Mouse (Mus musculus) limb, embryonic 14.5 days (tissue): Measurements from ENCODE around the gene Fam53b. TPM values are rescaled to one million over a fixed set of nuclear protein-coding genes. Genes with fewer than 3 reads are reported as not detected.
"Not testable (repeated sequence)": the region's sequence is repeated elsewhere in the genome, so short reads cannot be mapped to it uniquely, and the experiment has no call there.

Experiments used
- ATAC-seq: fragments of 200-750 bp; cut with Nextera tagmentation; 2 replicates; pipeline ENCODE4 v1.8.0; 2017; ENCODE audit warnings: low read depth, moderate number of reproducible peaks, moderate TSS enrichment; ENCODE audit not compliant: low FRiP score
- DNase-seq: peaks from one replicate; pipeline ENCODE4 v3.0.0-alpha.2; 2015; ENCODE audit warnings: low spot score
- H3K27ac ChIP-seq: fragments of 300-500 bp; sonication (generic); replicated peaks from 2 replicates; pipeline ENCODE4 v1.5.1; 2014; ENCODE audit warnings: low read depth, mild to moderate bottlenecking, low read length, moderate library complexity, mixed read lengths
- H3K27me3 ChIP-seq: fragments of 300-500 bp; sonication (generic); 2 replicates; pipeline ENCODE4 v1.6.1; 2014; ENCODE audit warnings: low read length, mixed read lengths; ENCODE audit not compliant: control insufficient read depth, insufficient read depth
- H3K36me3 ChIP-seq: fragments of 300-500 bp; sonication (generic); 2 replicates; pipeline ENCODE4 v1.6.1; 2014; ENCODE audit warnings: mild to moderate bottlenecking, low read length, moderate library complexity, mixed read lengths; ENCODE audit not compliant: control insufficient read depth, insufficient read depth
- H3K4me1 ChIP-seq: fragments of 300-500 bp; sonication (generic); 2 replicates; pipeline ENCODE4 v1.6.1; 2014; ENCODE audit warnings: antibody characterized with exemption, low read length, mixed read lengths; ENCODE audit not compliant: control insufficient read depth, insufficient read depth
- H3K4me2 ChIP-seq: fragments of 300-500 bp; sonication (generic); replicated peaks from 2 replicates; pipeline ENCODE4 v1.6.1; 2014; ENCODE audit warnings: low read depth, mild to moderate bottlenecking, low read length, moderate library complexity; ENCODE audit not compliant: severe bottlenecking
- H3K4me3 ChIP-seq: fragments of 300-500 bp; sonication (generic); replicated peaks from 2 replicates; pipeline ENCODE4 v1.5.1; 2014; ENCODE audit warnings: low read length
- H3K9ac ChIP-seq: fragments of 300-500 bp; sonication (generic); 2 replicates; pipeline ENCODE4 v1.6.1; 2014; ENCODE audit warnings: mild to moderate bottlenecking, low read depth, low read length, moderate library complexity; ENCODE audit not compliant: severe bottlenecking
- H3K9me3 ChIP-seq: fragments of 300-500 bp; sonication (generic); 2 replicates; pipeline ENCODE4 v1.6.1; 2016; ENCODE audit warnings: low read length; ENCODE audit not compliant: control insufficient read depth
- POLR2A ChIP-seq: fragments of 200-500 bp; IDR thresholded peaks from 2 replicates; pipeline ENCODE4 v1.8.0; 2012; ENCODE audit warnings: inconsistent platforms, mild to moderate bottlenecking, moderate library complexity, borderline replicate concordance; ENCODE audit not compliant: insufficient read depth, insufficient read length; ENCODE audit errors: extremely low read depth
- WGBS: fragments of 180-500 bp; shearing (Covaris S2); extraction: QIAGEN DNeasy Blood & Tissue Kit; methylation state at CpG from one replicate; pipeline ENCODE4 v1.1.7; 2014; 5-methylcytosine and 5-hydroxymethylcytosine counted together
- polyA plus RNA-seq, 2 experiments: library from polyadenylated mRNA; depleted of rRNA in 1 of 2; stranded (reverse) in 1 of 2; unstranded in 1 of 2; fragments of >200 nt; fragmentation: Nextera tagmentation in 1 of 2; extraction: Ambion mirVana in 1 of 2; gene quantifications; 2 replicates each; pipeline versions ENCODE4 v1.2.1 to v1.2.3; 2012 to 2014

Fam53b gene
- polyA plus RNA-seq, 2 experiments: 15.1 to 20.8 TPM

GRCm38 (mm10) chr7:132664815-132665214, 148.9 kb downstream of the Fam53b start:
- no peak overlapping the region for H3K27ac ChIP-seq
- TF ChIP-seq POLR2A: no peak
- no peaks in the 10 kb centered on the region for H3K27me3 ChIP-seq
- H3K9ac ChIP-seq: no peak overlapping the region
- H3K4me2 ChIP-seq: no peak overlapping the region
- H3K4me3 ChIP-seq: no peak overlapping the region
- H3K9me3 ChIP-seq: no peaks in the 10 kb centered on the region
- H3K4me1 ChIP-seq: peaks cover 6% of the 10 kb centered on the region
- no peak for DNase-seq
- no peaks in the 10 kb centered on the region for H3K36me3 ChIP-seq
- no peak for ATAC-seq
- WGBS: 84% methylated on average over 5 of the region's 6 CpGs

DNA sequence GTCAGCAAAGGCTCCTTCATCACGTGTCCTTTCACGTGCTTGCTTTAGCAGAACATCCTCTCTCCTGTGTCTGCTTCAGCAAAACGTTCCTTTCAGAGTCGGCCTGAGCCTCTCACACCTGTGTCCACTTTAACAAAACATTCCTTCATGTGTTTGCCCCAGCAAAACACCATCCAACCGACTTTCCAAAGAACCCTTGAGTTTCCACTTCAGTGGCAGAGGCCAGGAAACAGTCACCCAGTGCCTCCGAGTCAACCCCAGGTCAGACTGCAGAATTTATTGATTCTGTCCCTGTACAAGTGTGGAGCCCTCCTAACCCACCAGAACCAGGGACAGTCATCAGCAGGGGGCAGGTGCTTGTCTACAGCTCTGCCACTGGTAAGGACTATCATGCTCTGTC, 150.9 kb downstream of the Fam53b start:
- H3K36me3 ChIP-seq, H3K4me3 ChIP-seq, H3K27ac ChIP-seq, H3K9me3 ChIP-seq, H3K27me3 ChIP-seq, H3K4me2 ChIP-seq, ATAC-seq, H3K9ac ChIP-seq, DNase-seq: not testable (repeated sequence)
- WGBS: 60% methylated on average over 6 of the region's 6 CpGs
- peaks cover 21% of the 10 kb centered on the region for H3K4me1 ChIP-seq

Other genes starting within 250 kb of the Fam53b start
- 148 and 169 TPM in 2 replicates for gene Oat, start 237.5 kb downstream of the Fam53b start, polyA plus RNA-seq (2012; rRNA removed)
- 243 and 250 TPM in 2 replicates for gene Oat, start 237.5 kb downstream of the Fam53b start, polyA plus RNA-seq (2014; fragmentation: Nextera tagmentation; extraction: Ambion mirVana)
- 0.10 and 0.17 TPM in 2 replicates for gene Nkx1-2, start 214.2 kb downstream of the Fam53b start, polyA plus RNA-seq (2012; rRNA removed)
- 0.08 and 0.21 TPM in 2 replicates for gene Nkx1-2, start 214.2 kb downstream of the Fam53b start, polyA plus RNA-seq (2014; fragmentation: Nextera tagmentation; extraction: Ambion mirVana)
- 20.9 and 21.0 TPM in 2 replicates for gene Lhpp, start 203.2 kb downstream of the Fam53b start, polyA plus RNA-seq (2012; rRNA removed)
- gene Lhpp, start 203.2 kb downstream of the Fam53b start, polyA plus RNA-seq (2014; fragmentation: Nextera tagmentation; extraction: Ambion mirVana): 22.5 and 24.9 TPM in 2 replicates
- 39.1 and 50.9 TPM in 2 replicates for gene Eef1akmt2, start 38.8 kb upstream of the Fam53b start, polyA plus RNA-seq (2012; rRNA removed)
- gene Eef1akmt2, start 38.8 kb upstream of the Fam53b start, polyA plus RNA-seq (2014; fragmentation: Nextera tagmentation; extraction: Ambion mirVana): 68.6 and 70.2 TPM in 2 replicates
- gene Abraxas2, start 45.3 kb upstream of the Fam53b start, polyA plus RNA-seq (2012; rRNA removed): 26.9 and 29.5 TPM in 2 replicates
- gene Abraxas2, start 45.3 kb upstream of the Fam53b start, polyA plus RNA-seq (2014; fragmentation: Nextera tagmentation; extraction: Ambion mirVana): 38.1 and 39.2 TPM in 2 replicates
- gene Zranb1, start 117.3 kb upstream of the Fam53b start, polyA plus RNA-seq (2012; rRNA removed): 17.4 and 18.1 TPM in 2 replicates
- 18.1 and 22.4 TPM in 2 replicates for gene Zranb1, start 117.3 kb upstream of the Fam53b start, polyA plus RNA-seq (2014; fragmentation: Nextera tagmentation; extraction: Ambion mirVana)